In the genomic region with DNA sequence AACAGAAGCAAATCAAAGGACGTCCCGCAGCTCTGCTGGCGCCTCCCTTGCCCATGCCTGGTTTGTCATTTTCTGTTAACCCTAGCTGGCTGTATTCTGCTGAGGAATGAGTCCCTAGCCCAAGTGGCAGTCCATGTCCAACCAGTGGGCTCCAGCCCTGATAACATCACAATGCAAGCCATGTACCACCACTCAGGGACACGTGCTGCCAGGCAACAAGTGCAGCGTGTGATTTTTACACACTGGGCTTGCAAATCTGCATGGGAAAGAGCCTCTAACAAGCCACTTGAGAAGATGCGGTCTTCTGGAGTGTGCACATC, we compare ENCODE assay signal across 11 mouse cellular contexts. TPM values are rescaled to one million over a fixed set of nuclear protein-coding genes. Genes with fewer than 3 reads are reported as not detected.
A peak's percentile ranks its signal among the peaks of the same experiment; 100 is the strongest.
DNase-seq lines count a peak whose midpoint lies in the region; ATAC-seq lines count a peak whose summit lies in the region.
"Had no signal": no experiment of that assay in that cellular context is flagged by ENCODE, and none has a peak within 500 bp of the region (broad histone marks: within the 10 kb centered on the region; RNA-seq: fewer than 3 reads in every experiment).

No protein-coding gene starts in this region.

- no peaks in the 10 kb centered on the region for H3K27me3 ChIP-seq in intestine, embryonic 14.5 days (replicated peaks; ENCODE audit: control insufficient read depth, insufficient read depth, low read length)
- no peaks in the 10 kb centered on the region for H3K27me3 ChIP-seq in intestine, embryonic 16.5 days (replicated peaks; ENCODE audit: control insufficient read depth, insufficient read depth, low read length)
- H3K27me3 ChIP-seq in forebrain, embryonic 11.5 days (ENCODE audit: control insufficient read depth, insufficient read depth, low read length) = no peaks in the 10 kb centered on the region
- no peaks in the 10 kb centered on the region for H3K27me3 ChIP-seq in midbrain, embryonic 12.5 days

- no peak overlapping the region for H3K4me3 ChIP-seq in intestine, embryonic 14.5 days (ENCODE audit: low read depth, low read length)
- H3K4me3 ChIP-seq in intestine, embryonic 16.5 days (ENCODE audit: low read length) = no peak overlapping the region
- no peak overlapping the region for H3K4me3 ChIP-seq in forebrain, embryonic 11.5 days (ENCODE audit: low read depth, low read length)
- H3K4me3 ChIP-seq in midbrain, embryonic 12.5 days = no peak overlapping the region

- ATAC-seq in intestine, embryonic 14.5 days (replicated peaks; ENCODE audit: low FRiP score, low TSS enrichment, low read depth) = peak; percentile 53; the same call in 1 of the 2 replicates
- ATAC-seq in intestine, embryonic 16.5 days = no peak
- ATAC-seq in forebrain, embryonic 11.5 days (replicated peaks; ENCODE audit: low FRiP score) = peak; percentile 88
- ATAC-seq in midbrain, embryonic 12.5 days (ENCODE audit: low FRiP score, low read depth) = peak; percentile 93

- H3K4me1 ChIP-seq in intestine, embryonic 14.5 days (replicated peaks; ENCODE audit: control insufficient read depth, insufficient read depth, low read length) = peaks cover 3% of the 10 kb centered on the region
- H3K4me1 ChIP-seq in intestine, embryonic 16.5 days (ENCODE audit: control insufficient read depth, insufficient read depth, low read length) = peaks cover 3% of the 10 kb centered on the region; the same call in 1 of the 2 replicates
- peaks cover 18% of the 10 kb centered on the region for H3K4me1 ChIP-seq in forebrain, embryonic 11.5 days (replicated peaks; ENCODE audit: control insufficient read depth, insufficient read depth, low read length)
- peaks cover 36% of the 10 kb centered on the region for H3K4me1 ChIP-seq in midbrain, embryonic 12.5 days

- H3K9me3 ChIP-seq in intestine, embryonic 14.5 days (ENCODE audit: control insufficient read depth, low read length) = no peaks in the 10 kb centered on the region
- no peaks in the 10 kb centered on the region for H3K9me3 ChIP-seq in intestine, embryonic 16.5 days (ENCODE audit: control insufficient read depth, low read length)
- no peaks in the 10 kb centered on the region for H3K9me3 ChIP-seq in forebrain, embryonic 11.5 days (ENCODE audit: control insufficient read depth, low read length)
- H3K9me3 ChIP-seq in midbrain, embryonic 12.5 days = no peaks in the 10 kb centered on the region
- H3K9me3 ChIP-seq: G1E had no signal

- H3K4me2 ChIP-seq in intestine, embryonic 14.5 days (ENCODE audit: low read length) = no peak overlapping the region
- H3K4me2 ChIP-seq in intestine, embryonic 16.5 days (ENCODE audit: low read depth, low read length) = no peak overlapping the region
- H3K4me2 ChIP-seq in forebrain, embryonic 11.5 days (ENCODE audit: low read depth, low read length, severe bottlenecking) = peak overlapping the region; percentile 31; the same call in 1 of the 2 replicates
- peak overlapping the region; percentile 28 for H3K4me2 ChIP-seq in midbrain, embryonic 12.5 days (replicated peaks)

- no peaks in the 10 kb centered on the region for H3K36me3 ChIP-seq in intestine, embryonic 14.5 days (ENCODE audit: control insufficient read depth, insufficient read depth, low read length)
- H3K36me3 ChIP-seq in intestine, embryonic 16.5 days (ENCODE audit: control insufficient read depth, insufficient read depth, low read length) = no peaks in the 10 kb centered on the region
- no peaks in the 10 kb centered on the region for H3K36me3 ChIP-seq in forebrain, embryonic 11.5 days (ENCODE audit: control insufficient read depth, insufficient read depth, low read length)
- H3K36me3 ChIP-seq in midbrain, embryonic 12.5 days = no peaks in the 10 kb centered on the region
- H3K36me3 ChIP-seq: G1E had no signal

- no peak for DNase-seq in intestine, embryonic 14.5 days (ENCODE audit: low spot score)
- peak; percentile 41 to 58 for DNase-seq in cerebellum, postnatal 10 days
- DNase-seq in forebrain, embryonic 11.5 days (ENCODE audit: low spot score) = peak; percentile 70
- no peak for DNase-seq in adrenal gland, adult 8-10 months
- DNase-seq in kidney, adult 9 months = no peak
- no peak for DNase-seq in kidney, postnatal 25 days
- DNase-seq: gastrocnemius, postnatal 14 days; lung, postnatal 4 days had no signal

- H3K27ac ChIP-seq in intestine, embryonic 14.5 days (ENCODE audit: low read depth) = no peak overlapping the region
- no peak overlapping the region; the same call in 1 of the 2 replicates for H3K27ac ChIP-seq in intestine, embryonic 16.5 days (ENCODE audit: low read length)
- peak overlapping the region; percentile 82 for H3K27ac ChIP-seq in forebrain, embryonic 11.5 days (ENCODE audit: low read depth, low read length)
- H3K27ac ChIP-seq in midbrain, embryonic 12.5 days (replicated peaks) = peak overlapping the region; percentile 87

- no peak overlapping the region for H3K9ac ChIP-seq in intestine, embryonic 14.5 days (ENCODE audit: low read length)
- no peak overlapping the region for H3K9ac ChIP-seq in intestine, embryonic 16.5 days (ENCODE audit: low read depth, low read length)
- H3K9ac ChIP-seq in forebrain, embryonic 11.5 days (ENCODE audit: low read length) = peak overlapping the region; percentile 12; the same call in 1 of the 2 replicates
- no peak overlapping the region for H3K9ac ChIP-seq in midbrain, embryonic 12.5 days (replicated peaks)

- 37% methylated on average over 6 of the region's 6 CpGs for WGBS in intestine, embryonic 14.5 days
- 38% methylated on average over 6 of the region's 6 CpGs for WGBS in intestine, embryonic 16.5 days
- 14% methylated on average over 6 of the region's 6 CpGs for WGBS in forebrain, embryonic 11.5 days
- 11% methylated on average over 6 of the region's 6 CpGs for WGBS in midbrain, embryonic 12.5 days

RNA-seq across cellular contexts. Expression of a gene that starts 13.9 kb away (rescaled TPM):
- 53.1 and 64.5 TPM in 2 replicates for polyA plus RNA-seq in intestine, embryonic 14.5 days (2014; fragmentation: Nextera tagmentation; extraction: Ambion mirVana)
- polyA plus RNA-seq in intestine, embryonic 16.5 days (2015; fragmentation: Nextera tagmentation; extraction: Ambion mirVana) = 34.6 and 36.0 TPM in 2 replicates
- 102 and 114 TPM in 2 replicates for polyA plus RNA-seq in forebrain, embryonic 11.5 days (2014; fragmentation: Nextera tagmentation; extraction: Ambion mirVana)
- polyA plus RNA-seq in midbrain, embryonic 12.5 days (2016; fragmentation: Nextera tagmentation; extraction: Ambion mirVana) = 113 and 117 TPM in 2 replicates
- total RNA-seq in adrenal gland, adult 8-10 months (2022) = 10 to 100 TPM; 17.8 to 35.6 (median 28.3) TPM

RNA-seq across cellular contexts. Expression of a gene that starts 26.8 kb away (rescaled TPM):
- 7.8 and 8.5 TPM in 2 replicates for polyA plus RNA-seq in intestine, embryonic 14.5 days (2014; fragmentation: Nextera tagmentation; extraction: Ambion mirVana)
- 8.2 and 8.3 TPM in 2 replicates for polyA plus RNA-seq in intestine, embryonic 16.5 days (2015; fragmentation: Nextera tagmentation; extraction: Ambion mirVana)
- 10.2 and 11.3 TPM in 2 replicates for polyA plus RNA-seq in forebrain, embryonic 11.5 days (2014; fragmentation: Nextera tagmentation; extraction: Ambion mirVana)
- polyA plus RNA-seq in midbrain, embryonic 12.5 days (2016; fragmentation: Nextera tagmentation; extraction: Ambion mirVana) = 8.5 and 9.8 TPM in 2 replicates
- 10 to 100 TPM in 2 of 4 experiments, 1 to 10 TPM in 2; 6.3 to 11.2 (median 9.5) TPM for total RNA-seq in adrenal gland, adult 8-10 months (2022)
- polyA plus RNA-seq: G1E had no signal

Comparison
In these comparisons a context has a peak if more than half of its experiments do, and no peak if none do; other contexts are left out.
1. DNase-seq: peak in cerebellum, postnatal 10 days (2 of 2) and forebrain, embryonic 11.5 days (single experiment); none in intestine, embryonic 14.5 days (single experiment), adrenal gland, adult 8-10 months (single experiment), kidney, adult 9 months (single experiment) and kidney, postnatal 25 days (0 of 2).
2. H3K27ac ChIP-seq: peak in forebrain, embryonic 11.5 days (single experiment) and midbrain, embryonic 12.5 days (single experiment); none in intestine, embryonic 14.5 days (single experiment) and intestine, embryonic 16.5 days (single experiment).
3. H3K4me2 ChIP-seq: peak in forebrain, embryonic 11.5 days (single experiment) and midbrain, embryonic 12.5 days (single experiment); none in intestine, embryonic 14.5 days (single experiment) and intestine, embryonic 16.5 days (single experiment).